Mouse (Mus musculus): ENCODE measurements at regions not wholly inside any gene's neighbourhood (a gene's known extent, or its start where the extent isn't known, plus 50 kb on each side); places are given as distances from the start of the nearest gene placed in this dataset.

GRCm38 (mm10) chr10:117471818-117472567 lies 92.2 kb upstream of the Cpsf6 start:
- no peaks in the 10 kb centered on the region for H3K9me3 ChIP-seq (ENCODE audit: low read depth, low read length)
- H3K4me2 ChIP-seq: no peak overlapping the region
- H3K4me3 ChIP-seq (ENCODE audit: low read depth, low read length): no peak overlapping the region
- DNase-seq (no peak), ATAC-seq (ENCODE audit: insufficient read depth) (no peak)
- H3K36me3 ChIP-seq (ENCODE audit: insufficient read depth): no peaks in the 10 kb centered on the region
- H3K27me3 ChIP-seq (ENCODE audit: insufficient read depth, low read length): no peaks in the 10 kb centered on the region
- H3K9ac ChIP-seq: no peak overlapping the region
- TF ChIP-seq CTCF (IDR thresholded peaks at IDR 0.05; ENCODE audit: low read depth): no peak
- no peak overlapping the region for H3K27ac ChIP-seq (ENCODE audit: low read depth)
- H3K4me1 ChIP-seq (ENCODE audit: insufficient read depth): peaks cover 5% of the 10 kb centered on the region; the same call in 1 of the 2 replicates
- 38% methylated on average over 11 of the region's 11 CpGs for WGBS

DNA sequence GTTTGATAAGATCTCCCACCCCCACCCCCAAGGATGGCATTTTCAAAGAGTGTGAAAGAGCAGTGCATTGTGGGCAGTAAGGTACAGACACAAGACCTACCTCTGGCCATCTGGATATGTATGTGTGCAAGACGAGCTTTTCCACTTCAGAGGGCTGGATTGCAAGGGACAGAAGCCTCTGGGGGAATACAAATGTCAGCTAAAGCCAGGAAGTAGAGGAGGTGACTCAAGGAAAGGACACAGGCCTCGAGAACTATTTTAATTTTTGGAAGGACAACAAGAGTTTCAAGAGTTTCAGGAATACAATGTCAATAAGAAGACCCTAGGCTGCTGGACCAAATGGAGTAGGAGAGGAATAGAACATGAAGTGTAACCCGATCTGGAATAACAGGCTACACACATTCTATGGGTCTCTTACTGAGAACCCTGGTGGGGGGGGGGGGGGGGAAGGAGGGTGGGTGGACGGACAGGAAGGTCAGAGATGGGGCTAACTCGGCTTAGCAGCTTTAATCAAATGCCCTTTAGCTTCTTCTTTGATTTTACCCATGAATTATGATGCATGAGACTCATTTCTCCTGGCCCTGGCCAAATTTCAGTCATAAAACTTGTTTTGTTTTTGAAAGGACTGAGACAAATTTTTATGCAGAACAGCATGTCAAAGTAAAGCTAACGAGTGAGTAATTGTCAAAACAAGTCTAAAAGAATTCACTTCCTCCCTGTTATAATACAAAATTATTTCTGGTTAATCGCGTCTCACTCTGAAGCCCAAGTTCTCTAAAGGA lies 91.4 kb upstream of the Cpsf6 start:
- H3K4me2 ChIP-seq: no peak overlapping the region
- peaks cover 5% of the 10 kb centered on the region; the same call in 1 of the 2 replicates for H3K4me1 ChIP-seq (ENCODE audit: insufficient read depth)
- ATAC-seq (ENCODE audit: insufficient read depth): no peak
- H3K36me3 ChIP-seq (ENCODE audit: insufficient read depth): no peaks in the 10 kb centered on the region
- WGBS: 23% methylated on average over 8 of the region's 8 CpGs
- no peak for DNase-seq
- no peaks in the 10 kb centered on the region for H3K9me3 ChIP-seq (ENCODE audit: low read depth, low read length)
- no peak for TF ChIP-seq CTCF (IDR thresholded peaks at IDR 0.05; ENCODE audit: low read depth)
- no peak overlapping the region for H3K9ac ChIP-seq
- no peaks in the 10 kb centered on the region for H3K27me3 ChIP-seq (ENCODE audit: insufficient read depth, low read length)
- H3K27ac ChIP-seq (ENCODE audit: low read depth): no peak overlapping the region
- no peak overlapping the region for H3K4me3 ChIP-seq (ENCODE audit: low read depth, low read length)

GRCm38 (mm10) chr10:117470481-117470880 lies 90.7 kb upstream of the Cpsf6 start:
- H3K4me1 ChIP-seq (ENCODE audit: insufficient read depth): peaks cover 5% of the 10 kb centered on the region; the same call in 1 of the 2 replicates
- no peak overlapping the region for H3K4me3 ChIP-seq (ENCODE audit: low read depth, low read length)
- H3K27ac ChIP-seq (ENCODE audit: low read depth): no peak overlapping the region
- TF ChIP-seq CTCF (IDR thresholded peaks at IDR 0.05; ENCODE audit: low read depth): no peak
- WGBS: 88% methylated on average over 2 of the region's 2 CpGs
- H3K9me3 ChIP-seq (ENCODE audit: low read depth, low read length): no peaks in the 10 kb centered on the region
- no peak overlapping the region for H3K4me2 ChIP-seq
- H3K27me3 ChIP-seq (ENCODE audit: insufficient read depth, low read length): no peaks in the 10 kb centered on the region
- no peak overlapping the region for H3K9ac ChIP-seq
- DNase-seq (no peak), ATAC-seq (ENCODE audit: insufficient read depth) (no peak)
- no peaks in the 10 kb centered on the region for H3K36me3 ChIP-seq (ENCODE audit: insufficient read depth)

GRCm38 (mm10) chr10:117469573-117470090 lies 89.8 kb upstream of the Cpsf6 start:
- no peak overlapping the region for H3K4me2 ChIP-seq
- DNase-seq (no peak), ATAC-seq (ENCODE audit: insufficient read depth) (no peak)
- WGBS: 89% methylated on average over 3 of the region's 3 CpGs
- TF ChIP-seq CTCF (IDR thresholded peaks at IDR 0.05; ENCODE audit: low read depth): no peak
- no peaks in the 10 kb centered on the region for H3K9me3 ChIP-seq (ENCODE audit: low read depth, low read length)
- no peak overlapping the region for H3K27ac ChIP-seq (ENCODE audit: low read depth)
- no peak overlapping the region for H3K9ac ChIP-seq
- no peaks in the 10 kb centered on the region for H3K36me3 ChIP-seq (ENCODE audit: insufficient read depth)
- H3K27me3 ChIP-seq (ENCODE audit: insufficient read depth, low read length): no peaks in the 10 kb centered on the region
- H3K4me3 ChIP-seq (ENCODE audit: low read depth, low read length): no peak overlapping the region
- H3K4me1 ChIP-seq (ENCODE audit: insufficient read depth): peaks cover 5% of the 10 kb centered on the region; the same call in 1 of the 2 replicates

DNA sequence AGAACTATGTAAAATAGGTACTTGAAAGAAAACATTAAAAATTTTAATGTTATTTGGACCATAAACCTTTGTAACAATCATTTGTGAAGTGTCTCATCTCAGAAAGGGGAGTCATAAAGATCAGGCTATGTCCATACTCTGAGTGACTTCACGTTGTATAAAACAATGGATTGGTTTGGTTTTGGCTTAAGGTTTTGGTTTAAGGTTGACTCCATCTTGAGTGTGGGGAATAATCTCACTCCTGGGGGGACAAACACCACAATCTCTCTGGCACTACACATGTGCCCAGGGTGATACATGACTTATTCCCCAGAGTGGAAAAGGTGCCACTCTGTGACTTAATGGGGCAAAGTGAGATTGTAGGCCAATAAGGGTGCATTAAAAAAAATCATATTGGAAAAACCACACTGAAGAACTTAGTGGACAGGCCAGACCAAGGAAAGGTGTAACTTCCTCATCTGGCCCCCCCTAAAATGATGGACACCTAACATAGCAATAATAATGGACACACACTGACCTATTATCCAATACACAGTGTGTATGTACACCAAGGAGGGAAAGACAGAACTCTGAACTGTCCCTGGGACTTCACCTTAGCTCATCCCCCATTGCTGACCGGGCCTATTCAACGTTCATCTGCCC lies 89.2 kb upstream of the Cpsf6 start:
- H3K4me3 ChIP-seq (ENCODE audit: low read depth, low read length): no peak overlapping the region
- no peaks in the 10 kb centered on the region for H3K9me3 ChIP-seq (ENCODE audit: low read depth, low read length)
- H3K27ac ChIP-seq (ENCODE audit: low read depth): no peak overlapping the region
- H3K4me1 ChIP-seq (ENCODE audit: insufficient read depth): peaks cover 5% of the 10 kb centered on the region; the same call in 1 of the 2 replicates
- H3K36me3 ChIP-seq (ENCODE audit: insufficient read depth): no peaks in the 10 kb centered on the region
- ATAC-seq (ENCODE audit: insufficient read depth): no peak
- H3K27me3 ChIP-seq (ENCODE audit: insufficient read depth, low read length): no peaks in the 10 kb centered on the region
- 93% methylated on average over 3 of the region's 3 CpGs for WGBS
- H3K4me2 ChIP-seq: no peak overlapping the region
- DNase-seq: no peak
- TF ChIP-seq CTCF (IDR thresholded peaks at IDR 0.05; ENCODE audit: low read depth): no peak
- H3K9ac ChIP-seq: no peak overlapping the region

DNA sequence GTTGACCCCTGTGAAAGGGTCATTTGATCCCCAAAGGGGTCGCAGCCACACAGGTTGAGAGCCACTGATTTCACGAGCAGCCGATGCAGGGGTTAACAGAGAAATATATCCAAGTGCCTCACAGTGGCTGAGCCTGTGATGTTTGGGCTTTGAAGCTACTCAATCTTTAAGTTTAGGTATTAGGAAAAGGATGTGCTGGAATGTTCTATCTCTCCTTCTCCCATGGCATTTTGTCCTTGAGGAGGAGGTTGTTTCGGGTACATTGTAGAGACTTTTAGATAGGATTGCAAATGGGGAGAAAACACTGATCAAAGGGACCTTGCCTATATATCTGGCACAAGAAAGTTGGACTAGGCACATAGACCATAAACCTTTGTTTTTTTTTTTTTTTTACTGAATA lies 88.6 kb upstream of the Cpsf6 start:
- H3K4me1 ChIP-seq (ENCODE audit: insufficient read depth): peaks cover 5% of the 10 kb centered on the region; the same call in 1 of the 2 replicates
- WGBS: 78% methylated on average over 4 of the region's 4 CpGs
- TF ChIP-seq CTCF (IDR thresholded peaks at IDR 0.05; ENCODE audit: low read depth): no peak
- H3K4me2 ChIP-seq: no peak overlapping the region
- no peak overlapping the region for H3K4me3 ChIP-seq (ENCODE audit: low read depth, low read length)
- no peaks in the 10 kb centered on the region for H3K9me3 ChIP-seq (ENCODE audit: low read depth, low read length)
- DNase-seq (no peak), ATAC-seq (ENCODE audit: insufficient read depth) (no peak)
- no peak overlapping the region for H3K27ac ChIP-seq (ENCODE audit: low read depth)
- no peaks in the 10 kb centered on the region for H3K27me3 ChIP-seq (ENCODE audit: insufficient read depth, low read length)
- H3K9ac ChIP-seq: no peak overlapping the region
- H3K36me3 ChIP-seq (ENCODE audit: insufficient read depth): no peaks in the 10 kb centered on the region

Measured in lung, embryonic 14.5 days (tissue).